Mouse (Mus musculus): ENCODE measurements around the gene Vmn2r5. TPM values are rescaled to one million over a fixed set of nuclear protein-coding genes. Genes with fewer than 3 reads are reported as not detected.
"Not testable (repeated sequence)": the region's sequence is repeated elsewhere in the genome, so short reads cannot be mapped to it uniquely, and the experiment has no call there.

Vmn2r5 gene
- polyA plus RNA-seq (2012; ENCODE audit: insufficient read depth, insufficient read length, missing spikeins), result not detected in 2 replicates

DNA sequence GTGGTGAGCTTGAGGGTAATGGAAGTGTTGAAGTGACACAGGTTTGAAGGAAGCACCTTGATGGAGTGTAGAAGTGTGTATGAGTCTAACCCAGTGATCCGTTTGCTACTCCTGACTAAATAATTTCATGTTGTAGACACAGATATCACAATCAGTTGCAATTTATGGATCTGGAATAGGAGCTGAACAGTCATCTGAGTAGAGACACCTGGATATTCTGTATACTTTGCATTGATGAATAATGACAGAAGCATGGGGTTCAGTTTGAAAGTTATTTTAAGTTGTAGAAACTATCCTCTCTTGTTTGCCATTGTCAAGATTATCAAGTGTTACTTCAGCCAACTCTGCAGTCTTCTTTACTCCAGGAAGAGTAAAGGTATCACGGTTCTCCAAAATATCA is at the start of gene Vmn2r5:
Gene Vmn2r5 (minus strand): TSS at position 101 of the 400 bp plus-strand sequence.
- H3K4me3 ChIP-seq (ENCODE audit: insufficient read depth, low read depth, low read length); H3K4me1 ChIP-seq (ENCODE audit: control insufficient read depth, insufficient read depth, insufficient read length, low read length); H3K27ac ChIP-seq (replicated peaks; ENCODE audit: low read depth, low read length): not testable (repeated sequence)

DNA sequence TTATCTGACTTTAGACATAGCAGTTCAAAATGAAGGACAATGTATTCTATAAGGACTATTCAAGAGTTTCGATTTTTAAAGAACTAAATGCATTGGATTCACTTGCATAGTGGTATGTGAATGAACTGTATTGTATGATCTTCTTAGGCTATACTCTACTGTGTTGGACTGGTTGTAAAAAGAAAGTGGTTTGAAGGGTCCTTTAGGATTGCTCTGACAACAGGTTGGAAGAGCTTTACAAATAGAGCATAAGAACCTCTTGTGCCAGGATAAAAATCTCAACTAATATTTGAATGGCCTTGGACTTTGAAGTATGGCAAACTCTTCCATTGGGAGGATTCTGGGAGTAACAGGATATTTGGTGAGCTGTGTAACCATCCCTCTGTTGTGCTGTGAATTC is 13.9 kb upstream of the Vmn2r5 start:
- H3K27ac ChIP-seq (replicated peaks; ENCODE audit: low read depth, low read length); H3K4me3 ChIP-seq (ENCODE audit: insufficient read depth, low read depth, low read length); H3K4me1 ChIP-seq (ENCODE audit: control insufficient read depth, insufficient read depth, insufficient read length, low read length): not testable (repeated sequence)

Other genes with a start within 250 kb of the Vmn2r5 start
- gene Vmn2r3, start 220.1 kb downstream of the Vmn2r5 start, polyA plus RNA-seq (2012; ENCODE audit: insufficient read depth, insufficient read length, missing spikeins), result not detected in 2 replicates
- not detected in 2 replicates for gene Vmn2r4, start 94.5 kb downstream of the Vmn2r5 start, polyA plus RNA-seq (2012; ENCODE audit: insufficient read depth, insufficient read length, missing spikeins)
- gene Vmn2r6, start 56.0 kb upstream of the Vmn2r5 start, polyA plus RNA-seq (2012; ENCODE audit: insufficient read depth, insufficient read length, missing spikeins), result not detected in 2 replicates

Data from brown adipose tissue, adult 24 weeks (tissue).